Mouse (Mus musculus): ENCODE results near the gene B230307C23Rik. TPM values are rescaled to one million over a fixed set of nuclear protein-coding genes. Genes with fewer than 3 reads are reported as not detected.
"Not testable (repeated sequence)": the region's sequence is repeated elsewhere in the genome, so short reads cannot be mapped to it uniquely, and the experiment has no call there.

The B230307C23Rik gene
- polyA plus RNA-seq, 3 experiments from 2014 or later, result 34.9 to 52.3 (median 50.1) TPM

- ATAC-seq, result no peak
Observed at GRCm38 (mm10) chr16:98022081-98022480, 25.0 kb downstream of the B230307C23Rik start.

- ATAC-seq, result peak; percentile 52
Observed at GRCm38 (mm10) chr16:98022657-98023345, 25.7 kb downstream of the B230307C23Rik start.

- ATAC-seq, result not testable (repeated sequence)
Observed at GRCm38 (mm10) chr16:98026186-98026585, 29.1 kb downstream of the B230307C23Rik start.

- not testable (repeated sequence) for ATAC-seq
Observed at GRCm38 (mm10) chr16:98034971-98035370, 37.9 kb downstream of the B230307C23Rik start.

- peak; percentile 92 for ATAC-seq
Observed at GRCm38 (mm10) chr16:98041676-98042075, 44.6 kb downstream of the B230307C23Rik start.

- ATAC-seq, result not testable (repeated sequence)
Observed at GRCm38 (mm10) chr16:98079382-98079781, 82.3 kb downstream of the B230307C23Rik start.

GRCm38 (mm10) chr16:98081140-98081539 lies 84.0 kb downstream of the B230307C23Rik start:
- not testable (repeated sequence) for ATAC-seq

Other genes with a start within 250 kb of the B230307C23Rik start
- gene Ripk4, start 233.5 kb upstream of the B230307C23Rik start, polyA plus RNA-seq (2017; shearing (Covaris generic)), result under 1 TPM in 2 of 3 experiments, not detected in 1; 0.10 to 0.50 TPM
- 10 to 100 TPM; 12.5 to 16.0 (median 14.0) TPM for gene Prdm15, start 145.5 kb upstream of the B230307C23Rik start, polyA plus RNA-seq (2017; shearing (Covaris generic))
- 10 to 100 TPM in 1 of 3 experiments, 1 to 10 TPM in 2; 5.7 to 12.8 (median 7.5) TPM for gene C2cd2, start 34.7 kb upstream of the B230307C23Rik start, polyA plus RNA-seq (2017; shearing (Covaris generic))
- 1 to 10 TPM; 5.5 to 7.9 (median 7.0) TPM for gene Zbtb21, start 34.7 kb upstream of the B230307C23Rik start, polyA plus RNA-seq (2017; shearing (Covaris generic))
- gene A630089N07Rik, start 85.1 kb downstream of the B230307C23Rik start, polyA plus RNA-seq (2017; shearing (Covaris generic)), result 10 to 100 TPM; 13.4 to 18.9 (median 15.8) TPM

Measured in inflammation-experienced regulatory T-cells, adult 6 months (primary cell).